Mouse (Mus musculus): ENCODE measurements around the gene Gm15155.

DNA sequence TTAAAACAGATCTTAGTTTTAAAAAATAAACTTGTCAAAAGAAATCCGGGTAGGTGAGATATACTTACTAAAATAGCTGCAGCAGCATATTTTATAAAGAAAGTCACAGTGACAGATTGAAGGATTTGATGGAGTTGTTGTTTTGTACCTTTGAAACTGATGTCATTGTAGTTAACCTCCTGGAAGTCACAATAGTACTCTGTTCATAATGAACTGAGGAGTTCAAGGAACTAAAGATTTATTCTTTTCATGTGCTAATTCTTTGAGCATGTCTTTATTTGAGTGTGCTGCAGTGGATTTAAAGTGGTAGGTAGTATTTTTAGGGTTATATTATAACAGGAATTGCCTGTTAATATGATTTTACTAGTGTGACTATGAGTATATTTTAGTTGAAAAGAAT is 263.6 kb downstream of the Gm15155 start:
- no peak for TF ChIP-seq EP300 (IDR thresholded peaks at IDR 0.05; ENCODE audit: low read depth)
- TF ChIP-seq CTCF (IDR thresholded peaks at IDR 0.05; ENCODE audit: low read depth): no peak

Measured in liver, embryonic 14.5 days (tissue).